Mouse (Mus musculus): ENCODE measurements around the gene S100pbp. TPM values are rescaled to one million over a fixed set of nuclear protein-coding genes. Genes with fewer than 3 reads are reported as not detected.

S100pbp gene
- total RNA-seq, 2 experiments from 2014 or later, result 33.9 to 34.5 TPM

GRCm38 (mm10) chr4:129121569-129122086, 67.9 kb downstream of the S100pbp start, which contains the start of gene Hpca:
Gene Hpca (minus strand): TSS chr4:129122036.
- H3K27ac ChIP-seq, result peak within 1 kb of the TSS; percentile 86
- peak within 1 kb of the TSS; percentile 79 for H3K4me3 ChIP-seq
- no peak for DNase-seq (ENCODE audit: extremely low spot score in 1 of 2, low spot score in 2 of 2)
- intact Hi-C loops (cut with DNase I), result no loop called here
- no peak for TF ChIP-seq CTCF (IDR thresholded peaks at IDR 0.05)

DNA sequence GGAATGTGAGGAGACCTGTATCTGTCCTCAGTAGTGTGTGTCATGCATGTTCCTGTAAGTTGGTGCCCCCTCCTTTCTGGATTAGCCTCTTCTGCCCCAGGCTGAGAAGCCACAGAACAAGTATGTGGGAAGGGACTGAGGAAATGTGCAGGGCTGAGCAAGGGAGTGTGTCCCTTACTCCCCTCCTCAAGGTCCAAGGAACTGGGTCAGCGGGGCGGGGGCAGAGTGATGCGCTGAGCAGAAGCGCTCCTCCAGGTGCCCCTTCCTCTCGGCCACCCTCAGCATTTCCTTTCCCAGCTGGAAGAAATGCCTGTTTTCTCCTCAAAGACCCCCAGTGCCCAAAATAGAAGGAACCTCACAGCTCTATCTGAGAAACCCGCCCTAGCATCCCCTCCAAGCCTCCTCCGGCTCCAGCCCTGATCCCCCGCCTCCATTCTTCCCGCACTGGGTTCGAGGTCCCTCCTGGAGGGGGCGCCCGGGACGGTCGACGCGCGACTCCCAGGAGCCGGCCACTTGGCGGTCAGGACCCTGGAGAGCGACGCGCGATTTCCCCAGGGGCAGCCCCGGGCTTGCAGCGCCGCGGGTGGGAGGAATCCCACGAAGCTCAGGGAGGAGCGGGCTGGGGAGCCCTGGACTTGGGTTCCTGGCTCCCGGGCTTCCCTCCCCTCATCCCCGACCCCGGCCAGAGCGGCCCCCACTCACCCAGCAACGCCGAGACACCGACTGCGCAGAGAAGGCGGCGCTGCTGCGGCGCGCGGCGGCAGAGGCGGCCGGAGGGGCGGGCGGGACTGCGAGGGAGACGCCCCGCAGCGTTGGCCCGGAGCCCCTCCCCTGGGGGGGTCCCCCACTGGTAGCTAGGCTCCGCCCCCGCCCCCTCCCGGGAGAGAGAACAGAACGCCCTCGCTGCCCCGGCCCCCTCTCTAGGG, 68.7 kb downstream of the S100pbp start:
- Histone ChIP-seq H3K4me3 (peak overlapping the region; percentile 79), H3K27ac (peak overlapping the region; percentile 86)
- TF ChIP-seq CTCF (IDR thresholded peaks at IDR 0.05), result peak; percentile 14
- intact Hi-C loops (cut with DNase I), result no loop called here
- DNase-seq (ENCODE audit: extremely low spot score in 1 of 2, low spot score in 2 of 2), result peak; percentile 68 to 77

DNA sequence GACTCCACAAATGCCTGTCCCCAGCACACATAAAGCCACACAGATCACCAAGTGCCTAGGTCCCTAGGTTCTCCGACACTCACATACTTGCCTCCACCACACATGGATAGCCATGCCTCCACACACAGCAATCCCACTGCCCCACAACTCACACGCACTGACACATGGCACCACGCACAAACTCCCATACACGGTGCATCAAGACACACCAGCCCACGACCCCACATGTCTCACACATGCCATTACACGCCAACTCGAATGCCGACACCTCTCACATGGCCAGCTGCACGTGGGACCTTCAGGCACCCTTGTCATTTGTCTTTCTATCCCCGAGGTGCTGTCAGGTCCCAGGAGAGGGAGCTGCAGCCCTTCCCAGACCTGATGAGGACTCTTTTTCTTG, 69.8 kb downstream of the S100pbp start:
- Histone ChIP-seq H3K4me3 (peak overlapping the region; percentile 79), H3K27ac (peak overlapping the region; percentile 86)
- peak in 1 of 2 experiments; percentile 22 for DNase-seq (ENCODE audit: extremely low spot score in 1 of 2, low spot score in 2 of 2)
- no peak for TF ChIP-seq CTCF (IDR thresholded peaks at IDR 0.05)
- intact Hi-C loops (cut with DNase I), result no loop called here

DNA sequence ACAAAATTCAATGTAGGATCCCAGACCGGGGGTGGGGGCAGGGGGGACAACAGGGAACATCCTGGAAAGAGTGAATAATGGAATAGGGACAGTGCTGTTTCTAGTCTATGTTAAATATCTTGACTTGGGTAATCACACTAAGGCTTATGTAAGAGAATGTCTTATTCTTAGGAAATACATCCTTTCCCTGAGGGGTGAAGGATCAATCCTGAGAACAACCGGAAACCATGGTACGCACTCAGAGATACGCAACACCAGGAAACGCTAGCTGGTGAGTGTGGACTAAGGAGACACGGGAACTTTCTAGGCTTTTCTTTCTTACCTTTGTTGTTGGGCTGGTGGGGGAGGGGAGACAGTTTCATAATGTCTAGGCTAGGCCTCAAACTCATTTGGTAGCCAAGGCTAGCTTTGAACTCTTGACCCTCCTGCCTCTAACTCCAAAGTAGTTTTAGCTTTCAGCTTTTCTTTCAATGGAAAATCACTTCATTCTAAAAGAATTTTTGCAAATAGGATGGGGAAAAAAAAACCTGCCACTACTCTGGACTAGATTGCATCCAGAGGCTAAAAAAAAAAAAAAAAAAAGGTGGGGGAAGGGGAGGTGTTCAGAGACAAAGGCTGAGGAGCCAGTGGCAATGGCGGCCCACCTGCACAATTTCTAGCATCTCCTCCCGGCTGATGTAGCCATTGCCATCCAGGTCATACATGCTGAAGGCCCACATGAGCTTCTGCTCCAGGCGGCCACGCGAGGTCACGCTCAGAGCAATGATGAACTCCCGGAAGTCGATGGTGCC, 71.6 kb downstream of the S100pbp start:
- Histone ChIP-seq H3K27ac (peak overlapping the region; percentile 76; the same call in 1 of the 2 replicates), H3K4me3 (no peak overlapping the region; the same call in 1 of the 2 replicates)
- TF ChIP-seq CTCF (IDR thresholded peaks at IDR 0.05), result no peak
- peak in 1 of 2 experiments; percentile 10 for DNase-seq (ENCODE audit: extremely low spot score in 1 of 2, low spot score in 2 of 2)
- intact Hi-C loops (cut with DNase I), result no loop called here

DNA sequence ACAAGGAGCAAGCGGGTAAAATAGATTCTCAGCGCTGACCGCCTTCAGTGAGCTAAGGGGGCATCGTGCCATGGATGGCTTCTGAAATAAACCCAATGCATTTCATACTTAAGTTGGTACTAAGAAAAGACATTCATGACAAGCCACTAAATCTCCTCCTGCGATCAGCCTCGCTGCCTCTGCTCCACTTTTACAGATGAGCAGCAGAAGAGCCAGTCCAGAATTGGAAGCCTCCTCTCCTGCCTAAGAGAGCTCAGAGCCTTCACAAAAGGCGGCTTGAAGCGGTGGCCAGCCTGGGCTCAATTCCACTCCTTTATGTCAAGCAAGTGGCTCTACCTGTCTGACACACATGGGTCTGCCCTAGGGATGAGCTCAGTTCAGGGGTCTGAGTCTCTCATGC, 72.8 kb downstream of the S100pbp start:
- DNase-seq (ENCODE audit: extremely low spot score in 1 of 2, low spot score in 2 of 2), result no peak
- H3K27ac ChIP-seq, result peak overlapping the region; percentile 76
- H3K4me3 ChIP-seq, result no peak overlapping the region
- TF ChIP-seq CTCF (IDR thresholded peaks at IDR 0.05), result no peak
- intact Hi-C loops (cut with DNase I), result no loop called here

DNA sequence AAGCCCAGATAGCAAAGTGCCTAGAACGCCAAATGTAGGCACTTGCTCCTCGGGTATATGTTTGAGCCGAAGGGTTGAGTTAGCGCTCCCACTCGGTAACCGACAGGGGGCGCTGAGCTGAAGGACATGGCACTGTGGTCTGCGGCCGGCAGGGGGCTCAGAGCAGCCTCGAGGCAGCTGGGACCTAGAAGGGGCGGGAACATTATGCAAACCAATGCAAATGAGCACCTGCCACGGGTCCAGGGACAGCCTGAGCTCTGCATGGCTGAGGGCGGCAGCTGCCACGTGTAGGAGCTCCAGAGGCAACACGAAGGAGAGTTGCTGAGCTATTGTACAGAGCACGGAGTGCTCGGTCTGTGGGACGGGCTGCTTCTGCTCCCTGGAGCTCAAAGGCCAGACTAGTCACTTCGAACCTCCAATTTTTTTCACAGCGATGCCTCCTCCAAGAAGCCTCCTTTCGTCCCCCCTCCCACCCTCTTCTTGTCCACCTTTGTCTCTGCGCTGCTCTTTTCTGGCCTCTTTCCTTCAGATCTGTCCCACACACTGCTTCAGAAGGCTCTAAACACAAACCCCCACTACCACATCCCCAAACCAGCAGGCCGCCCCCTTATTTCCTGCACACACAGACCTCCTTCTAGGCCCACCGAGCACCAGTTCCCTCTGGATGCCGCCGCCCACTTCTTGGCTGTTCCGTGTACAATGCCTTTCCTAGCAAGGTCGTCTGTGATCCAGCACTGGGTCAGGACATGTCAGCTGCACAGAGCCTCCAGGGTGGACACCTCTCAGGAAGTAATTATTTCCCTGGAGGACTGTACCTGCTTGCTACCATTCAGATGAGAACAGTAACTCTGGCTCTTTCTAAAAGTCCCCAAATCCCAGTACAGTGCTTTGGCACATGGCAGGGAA, 76.2 kb downstream of the S100pbp start:
- intact Hi-C loops (cut with DNase I), result no loop called here
- no peak overlapping the region for H3K4me3 ChIP-seq
- peak; percentile 100 for TF ChIP-seq CTCF (IDR thresholded peaks at IDR 0.05)
- peak; percentile 83 to 91 for DNase-seq (ENCODE audit: extremely low spot score in 1 of 2, low spot score in 2 of 2)
- H3K27ac ChIP-seq, result peak overlapping the region; percentile 36; the same call in 1 of the 2 replicates

- Histone ChIP-seq H3K4me3 (no peak overlapping the region), H3K27ac (no peak overlapping the region)
- no peak for TF ChIP-seq CTCF (IDR thresholded peaks at IDR 0.05)
- intact Hi-C loops (cut with DNase I), result no loop called here
- no peak for DNase-seq (ENCODE audit: extremely low spot score in 1 of 2, low spot score in 2 of 2)
Observed at GRCm38 (mm10) chr4:129112231-129112630, 77.3 kb downstream of the S100pbp start.

- DNase-seq (ENCODE audit: extremely low spot score in 1 of 2, low spot score in 2 of 2), result no peak
- no peak overlapping the region for H3K27ac ChIP-seq
- H3K4me3 ChIP-seq, result no peak overlapping the region
- intact Hi-C loops (cut with DNase I), result no loop called here
- TF ChIP-seq CTCF (IDR thresholded peaks at IDR 0.05), result peak; percentile 60
Observed at GRCm38 (mm10) chr4:129111350-129111749, 78.2 kb downstream of the S100pbp start.

GRCm38 (mm10) chr4:129110804-129111203, 78.7 kb downstream of the S100pbp start:
- intact Hi-C loops (cut with DNase I), result no loop called here
- DNase-seq (ENCODE audit: extremely low spot score in 1 of 2, low spot score in 2 of 2), result no peak
- H3K4me3 ChIP-seq, result no peak overlapping the region
- no peak for TF ChIP-seq CTCF (IDR thresholded peaks at IDR 0.05)
- no peak overlapping the region for H3K27ac ChIP-seq

DNA sequence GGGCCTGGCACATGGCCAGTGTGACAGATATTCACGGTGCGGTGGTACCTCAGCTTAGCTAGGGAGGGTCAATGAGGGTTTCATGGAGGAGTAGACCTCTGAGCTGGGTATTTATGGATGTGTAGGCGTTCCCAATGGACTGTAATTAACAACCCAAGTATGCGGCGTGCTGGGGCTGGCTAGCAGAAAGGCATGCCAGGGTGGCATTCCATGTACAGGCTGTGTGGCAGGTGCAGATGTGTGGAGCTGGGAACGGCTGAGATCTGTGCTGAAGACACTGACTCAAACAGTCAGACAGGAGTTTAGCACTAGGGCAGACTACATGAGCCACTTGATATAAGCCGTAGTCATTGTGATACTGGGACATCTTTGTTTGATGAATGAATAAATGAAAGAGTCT, 80.9 kb downstream of the S100pbp start:
- H3K27ac ChIP-seq, result no peak overlapping the region
- H3K4me3 ChIP-seq, result no peak overlapping the region
- no peak for DNase-seq (ENCODE audit: extremely low spot score in 1 of 2, low spot score in 2 of 2)
- intact Hi-C loops (cut with DNase I), result no loop called here
- TF ChIP-seq CTCF (IDR thresholded peaks at IDR 0.05), result no peak

GRCm38 (mm10) chr4:129107348-129107899, 82.1 kb downstream of the S100pbp start:
- Histone ChIP-seq H3K27ac (no peak overlapping the region), H3K4me3 (no peak overlapping the region)
- DNase-seq (ENCODE audit: extremely low spot score in 1 of 2, low spot score in 2 of 2), result no peak
- intact Hi-C loops (cut with DNase I), result no loop called here
- TF ChIP-seq CTCF (IDR thresholded peaks at IDR 0.05), result no peak

All from left cerebral cortex, adult 2 months (tissue).